Mouse (Mus musculus) hindbrain, embryonic 14.5 days (tissue): ENCODE measurements around the gene C1ra. TPM values are rescaled to one million over a fixed set of nuclear protein-coding genes. Genes with fewer than 3 reads are reported as not detected.
"Not testable (repeated sequence)": the region's sequence is repeated elsewhere in the genome, so short reads cannot be mapped to it uniquely, and the experiment has no call there.

Experiments used
- ATAC-seq: fragments of 200-750 bp; cut with Nextera tagmentation; 2 replicates; pipeline ENCODE4 v1.8.0; 2017; ENCODE audit warnings: moderate number of reproducible peaks, mild to moderate bottlenecking, moderate TSS enrichment, moderate library complexity; ENCODE audit not compliant: low FRiP score
- DNase-seq: peaks from one replicate; pipeline ENCODE4 v3.0.0-alpha.2; 2015; ENCODE audit warnings: low spot score
- H3K27ac ChIP-seq: fragments of 300-500 bp; sonication (generic); 2 replicates; pipeline ENCODE4 v1.5.1; 2014; ENCODE audit warnings: mild to moderate bottlenecking, moderate library complexity
- H3K27me3 ChIP-seq: fragments of 300-500 bp; sonication (generic); 2 replicates; pipeline ENCODE4 v1.6.1; 2014; ENCODE audit warnings: mild to moderate bottlenecking, low read length, mixed read lengths; ENCODE audit not compliant: control insufficient read depth, insufficient read depth
- H3K36me3 ChIP-seq: fragments of 300-500 bp; sonication (generic); replicated peaks from 2 replicates; pipeline ENCODE4 v1.6.1; 2014; ENCODE audit not compliant: control insufficient read depth, insufficient read depth
- H3K4me1 ChIP-seq: fragments of 300-500 bp; sonication (generic); replicated peaks from 2 replicates; pipeline ENCODE4 v1.6.1; 2014; ENCODE audit warnings: antibody characterized with exemption, low read length, mixed read lengths; ENCODE audit not compliant: control insufficient read depth, insufficient read depth
- H3K4me2 ChIP-seq: fragments of 300-500 bp; sonication (generic); replicated peaks from 2 replicates; pipeline ENCODE4 v1.6.1; 2014; ENCODE audit warnings: mild to moderate bottlenecking, moderate library complexity
- H3K4me3 ChIP-seq: fragments of 300-500 bp; sonication (generic); replicated peaks from 2 replicates; pipeline ENCODE4 v1.5.1; 2014; ENCODE audit warnings: mild to moderate bottlenecking, low read length
- H3K9ac ChIP-seq: fragments of 300-500 bp; sonication (generic); 2 replicates; pipeline ENCODE4 v1.6.1; 2014
- H3K9me3 ChIP-seq: fragments of 300-500 bp; sonication (generic); 2 replicates; pipeline ENCODE4 v1.6.1; 2016; ENCODE audit warnings: low read length; ENCODE audit not compliant: control insufficient read depth
- WGBS: fragments of 180-500 bp; shearing (Covaris S2); extraction: QIAGEN DNeasy Blood & Tissue Kit; methylation state at CpG from one replicate; pipeline ENCODE4 v1.1.7; 2014; 5-methylcytosine and 5-hydroxymethylcytosine counted together
- polyA plus RNA-seq: library from polyadenylated mRNA; unstranded; fragments of >200 nt; fragmentation: Nextera tagmentation; extraction: Ambion mirVana; gene quantifications from 2 replicates; pipeline ENCODE4 v1.2.1, GENCODE M21; 2014

Gene C1ra
- polyA plus RNA-seq, 1 experiment from 2014 or later: 0.20 TPM

- ATAC-seq (no peak), DNase-seq (no peak)
- Histone ChIP-seq H3K9me3 (peaks cover 7% of the 10 kb centered on the region), H3K27ac (no peak overlapping the region), H3K36me3 (no peaks in the 10 kb centered on the region), H3K4me2 (no peak overlapping the region), H3K9ac (no peak overlapping the region), H3K4me3 (no peak overlapping the region), H3K4me1 (no peaks in the 10 kb centered on the region), H3K27me3 (no peaks in the 10 kb centered on the region)
- 73% methylated on average over 22 of the region's 22 CpGs for WGBS
Observed at GRCm38 (mm10) chr6:124552766-124553165, 40.6 kb downstream of the C1ra start.

- WGBS: 84% methylated on average over 2 of the region's 2 CpGs
- not testable (repeated sequence) for H3K9me3 ChIP-seq, ATAC-seq
Observed at GRCm38 (mm10) chr6:124555956-124556355, 43.8 kb downstream of the C1ra start.

GRCm38 (mm10) chr6:124561156-124561555, 49.0 kb downstream of the C1ra start:
- not testable (repeated sequence) for DNase-seq

More at GRCm38 (mm10) chr6:124555956-124556355, 43.8 kb downstream of the C1ra start:
- H3K4me3 ChIP-seq, H3K4me2 ChIP-seq, H3K36me3 ChIP-seq, H3K27ac ChIP-seq, H3K9ac ChIP-seq, DNase-seq, H3K4me1 ChIP-seq, H3K27me3 ChIP-seq: not testable (repeated sequence)

GRCm38 (mm10) chr6:124561611-124562010, 49.4 kb downstream of the C1ra start:
- WGBS: 94% methylated on average over 1 of the region's 2 CpGs
- not testable (repeated sequence) for H3K4me2 ChIP-seq, H3K9me3 ChIP-seq, ATAC-seq, H3K9ac ChIP-seq, DNase-seq, H3K27ac ChIP-seq, H3K4me3 ChIP-seq, H3K27me3 ChIP-seq, H3K36me3 ChIP-seq, H3K4me1 ChIP-seq

More at GRCm38 (mm10) chr6:124561156-124561555, 49.0 kb downstream of the C1ra start:
- not testable (repeated sequence) for H3K4me1 ChIP-seq, H3K9me3 ChIP-seq, H3K4me3 ChIP-seq, H3K9ac ChIP-seq, H3K36me3 ChIP-seq, H3K4me2 ChIP-seq, H3K27me3 ChIP-seq, H3K27ac ChIP-seq, ATAC-seq
- 85% methylated on average over 4 of the region's 4 CpGs for WGBS

GRCm38 (mm10) chr6:124570026-124570425, 57.8 kb downstream of the C1ra start, which contains the start of gene C1rb:
C1rb (plus strand) TSS chr6:124570294.
- no peaks in the 10 kb centered on the region for H3K27me3 ChIP-seq
- H3K4me2 ChIP-seq: no peak within 1 kb of the TSS
- H3K4me3 ChIP-seq: no peak within 1 kb of the TSS
- H3K4me1 ChIP-seq: no peaks in the 10 kb centered on the region
- no peaks in the 10 kb centered on the region for H3K9me3 ChIP-seq
- no peaks in the 10 kb centered on the region for H3K36me3 ChIP-seq
- no peak within 1 kb of the TSS for H3K27ac ChIP-seq
- 5% methylated on average over 8 of the region's 8 CpGs for WGBS
- H3K9ac ChIP-seq: no peak within 1 kb of the TSS
- DNase-seq (peak; percentile 79), ATAC-seq (no peak)

Other genes with a start within 250 kb of the C1ra start
- gene Cd163, start 207.7 kb upstream of the C1ra start, polyA plus RNA-seq: 0.27 and 0.67 TPM in 2 replicates
- gene Pex5, start 97.3 kb upstream of the C1ra start, polyA plus RNA-seq: 51.7 and 58.6 TPM in 2 replicates
- 94.2 and 110 TPM in 2 replicates for gene Clstn3, start 47.6 kb upstream of the C1ra start, polyA plus RNA-seq
- gene C1rl, start 19.3 kb upstream of the C1ra start, polyA plus RNA-seq: 0.31 and 0.46 TPM in 2 replicates
- gene C1s1, start 30.0 kb downstream of the C1ra start, polyA plus RNA-seq: 0.59 and 0.77 TPM in 2 replicates
- not detected in 2 replicates for gene C1rb, start 57.9 kb downstream of the C1ra start, polyA plus RNA-seq
- 0.07 TPM in 1 of 2 replicates, not detected in the other for gene C1s2, start 123.7 kb downstream of the C1ra start, polyA plus RNA-seq
- gene Lpcat3, start 150.6 kb downstream of the C1ra start, polyA plus RNA-seq: 42.4 and 42.9 TPM in 2 replicates
- 91.4 and 94.1 TPM in 2 replicates for gene Emg1, start 199.8 kb downstream of the C1ra start, polyA plus RNA-seq
- gene Phb2, start 199.9 kb downstream of the C1ra start, polyA plus RNA-seq: 241 and 242 TPM in 2 replicates
- 3.5 and 4.3 TPM in 2 replicates for gene Ptpn6, start 226.3 kb downstream of the C1ra start, polyA plus RNA-seq
- gene Grcc10, start 229.0 kb downstream of the C1ra start, polyA plus RNA-seq: 616 and 701 TPM in 2 replicates
- not detected in 2 replicates for gene Gm45234, start 243.6 kb downstream of the C1ra start, polyA plus RNA-seq
- gene Atn1, start 244.1 kb downstream of the C1ra start, polyA plus RNA-seq: 25.9 and 26.0 TPM in 2 replicates